Mouse (Mus musculus) limb, embryonic 13.5 days (tissue): Measurements from ENCODE around the gene Hmmr. TPM values are rescaled to one million over a fixed set of nuclear protein-coding genes. Genes with fewer than 3 reads are reported as not detected.
"Not testable (repeated sequence)": the region's sequence is repeated elsewhere in the genome, so short reads cannot be mapped to it uniquely, and the experiment has no call there.

Source experiments
- ATAC-seq: fragments of 200-750 bp; cut with Nextera tagmentation; 2 replicates; pipeline ENCODE4 v1.8.0; 2017; ENCODE audit warnings: low read depth, moderate number of reproducible peaks, moderate TSS enrichment; ENCODE audit not compliant: low FRiP score
- H3K27ac ChIP-seq: fragments of 300-500 bp; sonication (generic); 2 replicates; pipeline ENCODE4 v1.5.1; 2015; ENCODE audit warnings: inconsistent platforms, mild to moderate bottlenecking, moderate library complexity
- H3K27me3 ChIP-seq: fragments of 300-500 bp; sonication (generic); 2 replicates; pipeline ENCODE4 v1.6.1; 2015; ENCODE audit warnings: mild to moderate bottlenecking, inconsistent platforms
- H3K36me3 ChIP-seq: fragments of 300-500 bp; sonication (generic); 2 replicates; pipeline ENCODE4 v1.6.1; 2015; ENCODE audit warnings: inconsistent platforms, mild to moderate bottlenecking, moderate library complexity
- H3K4me1 ChIP-seq: fragments of 300-500 bp; sonication (generic); 2 replicates; pipeline ENCODE4 v1.6.1; 2015; ENCODE audit warnings: inconsistent platforms
- H3K4me2 ChIP-seq: fragments of 300-500 bp; sonication (generic); replicated peaks from 2 replicates; pipeline ENCODE4 v1.6.1; 2015; ENCODE audit warnings: inconsistent platforms, mild to moderate bottlenecking, moderate library complexity
- H3K4me3 ChIP-seq: fragments of 300-500 bp; sonication (generic); 2 replicates; pipeline ENCODE4 v1.5.1; 2015; ENCODE audit warnings: moderate library complexity, mild to moderate bottlenecking, inconsistent platforms
- H3K9ac ChIP-seq: fragments of 300-500 bp; sonication (generic); 2 replicates; pipeline ENCODE4 v1.6.1; 2015; ENCODE audit warnings: mild to moderate bottlenecking, inconsistent platforms
- H3K9me3 ChIP-seq: fragments of 300-500 bp; sonication (generic); 2 replicates; pipeline ENCODE4 v1.6.1; 2016; ENCODE audit warnings: inconsistent platforms
- WGBS: fragments of 180-500 bp; shearing (Covaris S2); methylation state at CpG from one replicate; pipeline ENCODE4 v1.1.7; 2015; 5-methylcytosine and 5-hydroxymethylcytosine counted together
- polyA plus RNA-seq: library from polyadenylated mRNA; unstranded; fragments of >200 nt; fragmentation: Nextera tagmentation; extraction: Ambion mirVana; gene quantifications from 2 replicates; pipeline ENCODE4 v1.2.1, GENCODE M21; 2015

The Hmmr gene
- polyA plus RNA-seq, 1 experiment from 2014 or later = 45.7 TPM

DNA sequence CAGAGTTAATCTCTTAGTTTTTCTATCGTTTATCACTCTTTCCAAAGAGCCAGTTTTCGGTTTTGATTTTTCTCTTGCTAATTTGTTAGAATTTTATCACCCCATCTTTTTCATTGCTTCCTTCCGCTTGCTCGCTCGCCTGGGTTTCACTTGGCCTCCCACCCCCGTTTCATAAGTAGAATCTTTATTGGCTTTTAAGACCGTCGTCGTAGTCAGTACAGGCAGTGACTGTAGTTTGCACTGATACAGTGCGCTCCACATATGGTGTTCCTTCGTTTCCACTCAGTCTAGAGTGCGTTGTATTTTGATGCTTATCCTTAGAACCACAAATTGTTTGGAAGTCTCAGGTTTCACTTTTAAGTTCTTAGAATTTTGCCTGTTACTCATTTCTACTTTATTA lies 13.1 kb upstream of the Hmmr start:
- Histone ChIP-seq H3K36me3 (peaks cover 13% of the 10 kb centered on the region), H3K27me3 (no peaks in the 10 kb centered on the region), H3K4me3 (no peak overlapping the region), H3K9ac (no peak overlapping the region), H3K27ac (no peak overlapping the region), H3K4me1 (no peaks in the 10 kb centered on the region), H3K9me3 (no peaks in the 10 kb centered on the region), H3K4me2 (no peak overlapping the region)
- ATAC-seq = no peak
- 65% methylated on average over 12 of the region's 12 CpGs for WGBS

DNA sequence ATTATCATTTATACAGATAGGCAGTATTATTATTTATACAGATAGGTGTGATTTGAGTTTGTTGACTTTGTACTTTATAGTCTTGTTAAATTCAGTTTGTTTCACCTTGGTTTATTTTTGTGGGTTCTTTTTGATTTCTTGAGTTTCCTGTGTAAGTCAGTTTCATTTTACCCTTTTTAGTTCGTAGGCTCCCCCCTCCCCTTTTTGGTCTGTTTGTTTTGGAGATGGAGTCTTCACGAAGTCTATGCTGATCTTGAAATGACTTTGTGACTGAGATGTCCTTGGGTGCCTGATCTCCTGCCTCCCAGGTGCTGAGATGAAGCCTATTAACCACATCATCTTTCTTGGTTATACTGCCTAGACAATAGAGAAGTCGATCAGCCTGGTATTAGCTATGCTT lies 11.1 kb upstream of the Hmmr start:
- ATAC-seq = no peak
- H3K4me1 ChIP-seq = no peaks in the 10 kb centered on the region
- H3K36me3 ChIP-seq = peaks cover 22% of the 10 kb centered on the region
- no peak overlapping the region for H3K4me3 ChIP-seq
- 87% methylated on average over 3 of the region's 3 CpGs for WGBS
- H3K27me3 ChIP-seq = no peaks in the 10 kb centered on the region
- H3K9ac ChIP-seq = no peak overlapping the region
- no peaks in the 10 kb centered on the region for H3K9me3 ChIP-seq
- H3K27ac ChIP-seq = no peak overlapping the region
- no peak overlapping the region for H3K4me2 ChIP-seq

DNA sequence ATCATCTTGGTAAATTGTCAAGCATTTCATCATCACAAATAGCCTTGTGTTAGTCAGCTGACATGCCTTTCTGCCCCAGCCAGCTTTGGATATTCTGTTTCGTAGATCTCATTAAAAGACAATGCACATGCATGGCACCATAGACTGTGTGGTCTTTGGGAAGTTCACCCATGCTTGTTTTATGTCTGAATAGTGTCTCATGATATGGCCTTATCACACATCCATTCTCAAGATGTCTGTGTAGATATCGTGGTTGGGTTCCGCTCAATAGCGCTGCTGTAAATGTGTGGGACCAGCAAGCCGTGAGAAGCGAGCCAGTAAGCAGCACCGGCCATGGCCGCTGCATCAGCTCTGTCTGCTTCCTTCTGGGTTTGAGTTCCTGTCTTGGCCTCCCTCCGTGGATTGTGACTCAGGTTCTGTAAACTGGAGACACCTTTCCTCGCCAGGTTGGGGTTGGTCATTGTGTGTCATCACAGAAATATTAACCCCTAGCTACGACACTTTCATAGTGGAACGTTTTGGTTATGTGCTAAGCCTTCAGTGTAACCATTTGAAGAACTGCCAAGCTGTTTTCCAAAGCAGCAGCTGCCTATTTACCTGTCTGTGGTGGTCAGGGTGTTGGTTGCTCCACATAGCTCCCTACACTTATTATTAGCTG lies 8.5 kb upstream of the Hmmr start:
- H3K4me2 ChIP-seq = no peak overlapping the region
- no peaks in the 10 kb centered on the region for H3K4me1 ChIP-seq
- 90% methylated on average over 12 of the region's 12 CpGs for WGBS
- peaks cover 43% of the 10 kb centered on the region for H3K36me3 ChIP-seq
- H3K9ac ChIP-seq = no peak overlapping the region
- H3K27me3 ChIP-seq = no peaks in the 10 kb centered on the region
- H3K4me3 ChIP-seq = no peak overlapping the region
- no peak for ATAC-seq
- H3K27ac ChIP-seq = no peak overlapping the region
- H3K9me3 ChIP-seq = no peaks in the 10 kb centered on the region

DNA sequence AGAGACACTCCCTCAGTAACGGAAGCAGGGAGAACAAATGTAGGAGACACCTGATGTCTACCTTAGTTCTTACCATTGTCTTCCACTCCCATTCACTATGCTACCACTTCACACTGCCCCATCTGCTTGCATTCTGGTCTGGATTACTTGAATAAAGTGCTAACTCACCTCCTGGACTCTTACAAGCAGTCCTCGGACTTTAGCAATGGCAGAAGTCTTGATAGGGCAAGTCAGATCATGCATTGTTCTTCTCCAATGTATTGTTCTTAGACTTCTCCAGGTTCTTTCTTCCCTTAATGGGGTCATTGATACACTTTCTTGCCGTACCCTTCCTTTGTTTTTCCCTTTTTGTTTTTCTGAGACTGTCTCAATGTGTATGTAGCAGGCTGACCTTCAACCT lies 4.1 kb upstream of the Hmmr start:
- no peak for ATAC-seq
- WGBS = 95% methylated on average over 3 of the region's 3 CpGs
- H3K4me2 ChIP-seq = no peak overlapping the region
- H3K27ac ChIP-seq = no peak overlapping the region
- peaks cover 48% of the 10 kb centered on the region for H3K36me3 ChIP-seq
- H3K27me3 ChIP-seq = no peaks in the 10 kb centered on the region
- H3K9ac ChIP-seq = no peak overlapping the region
- no peaks in the 10 kb centered on the region for H3K9me3 ChIP-seq
- H3K4me3 ChIP-seq = no peak overlapping the region
- H3K4me1 ChIP-seq = peaks cover 17% of the 10 kb centered on the region

DNA sequence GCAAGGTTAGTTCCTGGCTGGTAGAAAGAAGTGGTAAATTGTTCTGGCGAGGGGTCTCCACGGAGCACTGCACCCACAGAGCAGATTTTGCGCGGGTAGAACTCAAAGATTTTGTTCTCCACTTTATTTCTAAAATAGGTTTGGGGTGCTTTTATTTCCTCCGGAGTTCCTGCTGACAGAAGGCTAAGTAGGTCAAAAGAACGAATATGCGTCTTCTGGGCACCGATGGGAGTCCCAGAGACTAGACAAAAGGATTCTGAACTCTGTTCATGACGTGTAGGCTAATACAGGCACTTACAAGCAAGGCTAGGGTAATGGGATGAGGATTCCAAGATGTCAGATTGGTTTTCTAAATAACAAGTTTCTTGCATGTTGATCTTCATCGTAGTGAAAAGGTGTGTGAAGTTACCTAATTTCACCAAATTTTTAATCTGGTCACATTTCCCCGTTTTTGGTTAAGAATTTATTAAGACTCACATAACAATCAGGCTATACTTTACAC lies 1.1 kb upstream of the Hmmr start:
- ATAC-seq = no peak
- Histone ChIP-seq H3K9ac (peak overlapping the region; percentile 97), H3K9me3 (no peaks in the 10 kb centered on the region), H3K27ac (peak overlapping the region; percentile 88; the same call in 1 of the 2 replicates), H3K27me3 (no peaks in the 10 kb centered on the region), H3K4me3 (peak overlapping the region; percentile 95), H3K4me1 (peaks cover 30% of the 10 kb centered on the region), H3K4me2 (peak overlapping the region; percentile 84), H3K36me3 (peaks cover 26% of the 10 kb centered on the region)
- 4% methylated on average over 11 of the region's 11 CpGs for WGBS

DNA sequence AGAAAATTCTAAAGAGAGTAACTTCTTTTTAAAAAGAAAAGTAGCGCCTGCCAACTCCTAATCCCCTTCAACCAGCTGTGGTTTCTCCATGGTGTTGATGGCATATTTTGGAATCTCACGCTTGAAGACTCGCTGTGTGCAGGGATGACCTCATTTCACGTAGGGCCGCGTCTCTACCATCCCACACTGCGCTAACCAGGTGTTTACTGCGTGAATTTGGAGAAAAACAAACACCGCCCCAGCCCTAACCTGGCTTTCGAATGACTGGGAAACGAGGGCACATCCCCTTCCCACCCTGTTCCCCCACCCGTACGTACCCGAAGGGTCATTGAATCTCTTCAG lies 254 bp downstream of the Hmmr start:
- Histone ChIP-seq H3K9me3 (no peaks in the 10 kb centered on the region), H3K36me3 (peaks cover 25% of the 10 kb centered on the region), H3K4me1 (peaks cover 30% of the 10 kb centered on the region), H3K27ac (no peak overlapping the region), H3K4me2 (peak overlapping the region; percentile 85), H3K9ac (peak overlapping the region; percentile 72), H3K4me3 (peak overlapping the region; percentile 95), H3K27me3 (no peaks in the 10 kb centered on the region)
- WGBS = under 1% methylated on average over 14 of the region's 14 CpGs
- ATAC-seq = peak; percentile 21; the same call in 1 of the 2 replicates

DNA sequence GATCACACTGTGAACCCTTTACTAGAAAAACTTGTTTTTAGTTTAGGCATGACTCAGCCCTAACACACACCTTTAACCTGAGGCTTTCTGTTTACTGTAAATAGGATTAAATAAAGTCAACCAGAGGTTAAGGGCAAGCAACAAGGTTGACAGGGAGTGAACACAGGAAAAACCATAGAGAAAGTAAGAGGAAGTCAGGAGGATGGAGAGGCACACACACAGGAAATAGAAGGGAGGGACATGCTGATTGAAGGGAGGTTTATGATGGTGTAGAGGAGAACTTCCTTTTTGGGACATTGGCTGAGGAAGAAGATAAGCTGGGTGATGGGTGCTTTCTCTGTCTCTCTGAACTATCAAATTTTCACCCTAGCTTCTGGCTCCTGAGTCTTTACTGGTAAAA lies 14.9 kb downstream of the Hmmr start:
- Histone ChIP-seq H3K9me3 (no peaks in the 10 kb centered on the region), H3K4me2 (no peak overlapping the region), H3K27ac (no peak overlapping the region), H3K9ac (no peak overlapping the region), H3K4me1 (no peaks in the 10 kb centered on the region), H3K4me3 (no peak overlapping the region), H3K36me3 (peaks cover 86% of the 10 kb centered on the region), H3K27me3 (no peaks in the 10 kb centered on the region)
- no peak for ATAC-seq

DNA sequence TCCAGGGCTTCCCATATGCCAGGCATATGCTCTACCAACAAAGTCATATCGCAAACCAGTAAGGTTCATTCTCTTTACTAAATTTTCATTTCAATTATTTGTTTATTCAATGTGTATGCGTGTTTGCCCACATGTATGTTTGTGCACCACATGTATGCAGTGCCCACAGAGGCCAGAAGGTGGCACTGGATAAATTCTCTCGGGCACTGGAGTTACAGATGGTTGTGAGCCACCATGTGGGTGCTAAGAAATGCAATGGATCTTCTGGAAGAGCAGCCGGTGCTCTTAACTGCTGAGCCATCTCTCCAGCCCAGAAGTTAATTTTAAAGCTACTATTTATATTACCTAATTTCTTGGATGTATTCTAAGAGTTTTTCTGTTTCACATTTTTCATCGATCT lies 17.7 kb downstream of the Hmmr start:
- Histone ChIP-seq H3K4me1 (no peaks in the 10 kb centered on the region), H3K9ac (no peak overlapping the region), H3K27me3 (no peaks in the 10 kb centered on the region), H3K4me2 (no peak overlapping the region), H3K9me3 (no peaks in the 10 kb centered on the region), H3K4me3 (no peak overlapping the region), H3K36me3 (peaks cover 81% of the 10 kb centered on the region), H3K27ac (no peak overlapping the region)
- ATAC-seq = no peak
- whole genome bisulfite sequencing = 95% methylated on average over 5 of the region's 5 CpGs

DNA sequence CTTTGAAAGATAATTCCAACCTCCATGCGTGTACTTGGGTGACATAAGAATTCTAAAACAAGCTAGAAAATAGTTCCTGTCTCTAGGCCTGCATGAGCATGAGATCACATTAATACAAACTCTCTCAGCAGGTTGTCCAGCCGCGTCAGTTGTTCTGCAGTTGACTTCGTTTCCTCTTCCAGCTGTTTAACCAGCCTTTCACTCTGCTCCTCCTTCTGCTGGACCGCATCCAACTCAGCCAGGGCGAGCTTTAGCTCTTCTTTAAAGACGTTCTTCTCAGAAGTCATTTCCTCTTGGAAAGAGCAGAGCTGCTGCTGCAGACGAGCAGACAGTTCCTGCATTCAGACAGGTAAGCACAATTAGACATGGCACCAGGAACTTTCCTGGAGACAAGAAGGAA lies 19.4 kb downstream of the Hmmr start:
- Histone ChIP-seq H3K4me2 (no peak overlapping the region), H3K9me3 (no peaks in the 10 kb centered on the region), H3K36me3 (peaks cover 84% of the 10 kb centered on the region), H3K4me3 (no peak overlapping the region), H3K9ac (no peak overlapping the region), H3K4me1 (no peaks in the 10 kb centered on the region), H3K27me3 (no peaks in the 10 kb centered on the region), H3K27ac (no peak overlapping the region)
- WGBS = 83% methylated on average over 8 of the region's 8 CpGs
- ATAC-seq = no peak

DNA sequence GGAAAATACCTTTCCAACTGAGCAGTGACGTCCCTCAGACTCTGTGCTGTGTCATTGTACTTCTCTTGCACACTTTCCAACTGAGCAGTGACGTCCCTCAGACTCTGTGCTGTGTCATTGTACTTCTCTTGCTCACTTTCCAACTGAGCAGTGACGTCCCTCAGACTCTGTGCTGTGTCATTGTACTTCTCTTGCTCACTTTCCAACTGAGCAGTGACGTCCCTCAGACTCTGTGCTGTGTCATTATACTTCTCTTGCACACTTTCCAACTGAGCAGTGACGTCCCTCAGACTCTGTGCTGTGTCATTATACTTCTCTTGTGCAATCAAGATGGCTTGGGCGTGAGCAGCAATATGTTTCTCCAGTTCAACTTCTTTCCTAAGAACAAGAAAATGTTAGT lies 23.3 kb downstream of the Hmmr start:
- 90% methylated on average over 6 of the region's 6 CpGs for WGBS
- not testable (repeated sequence) for H3K4me1 ChIP-seq, H3K27me3 ChIP-seq, H3K9ac ChIP-seq, ATAC-seq, H3K27ac ChIP-seq, H3K4me2 ChIP-seq, H3K4me3 ChIP-seq, H3K9me3 ChIP-seq
- peaks cover 79% of the 10 kb centered on the region for H3K36me3 ChIP-seq

DNA sequence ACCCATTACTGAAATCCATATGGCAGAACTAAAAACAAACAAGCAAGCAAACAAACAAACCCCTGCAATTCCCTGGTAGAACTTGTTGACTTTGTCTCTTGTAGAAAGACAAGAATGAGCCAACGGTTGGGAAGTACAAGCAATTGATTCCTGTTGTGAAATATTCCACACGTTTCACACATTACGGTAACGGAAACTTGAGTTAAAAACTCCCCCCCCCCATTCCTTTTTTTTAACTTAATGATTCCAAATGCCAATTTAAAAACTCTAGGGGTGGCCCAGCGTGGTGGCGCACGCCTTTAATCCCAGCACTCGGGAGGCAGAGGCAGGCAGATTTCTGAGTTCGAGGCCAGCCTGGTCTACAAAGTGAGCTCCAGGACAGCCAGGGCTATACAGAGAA lies 38.1 kb downstream of the Hmmr start, which contains the start of gene Mat2b:
Gene Mat2b, minus strand, starts transcription at position 101 of the 400 bp plus-strand sequence.
- ATAC-seq = no peak
- Histone ChIP-seq H3K4me2 (peak within 1 kb of the TSS; percentile 81), H3K9me3 (no peaks in the 10 kb centered on the region), H3K27me3 (no peaks in the 10 kb centered on the region), H3K9ac (peak within 1 kb of the TSS; percentile 82), H3K4me3 (peak within 1 kb of the TSS; percentile 88), H3K4me1 (peaks cover 17% of the 10 kb centered on the region), H3K36me3 (peaks cover 6% of the 10 kb centered on the region), H3K27ac (peak within 1 kb of the TSS; percentile 98)
- WGBS = 74% methylated on average over 9 of the region's 9 CpGs

DNA sequence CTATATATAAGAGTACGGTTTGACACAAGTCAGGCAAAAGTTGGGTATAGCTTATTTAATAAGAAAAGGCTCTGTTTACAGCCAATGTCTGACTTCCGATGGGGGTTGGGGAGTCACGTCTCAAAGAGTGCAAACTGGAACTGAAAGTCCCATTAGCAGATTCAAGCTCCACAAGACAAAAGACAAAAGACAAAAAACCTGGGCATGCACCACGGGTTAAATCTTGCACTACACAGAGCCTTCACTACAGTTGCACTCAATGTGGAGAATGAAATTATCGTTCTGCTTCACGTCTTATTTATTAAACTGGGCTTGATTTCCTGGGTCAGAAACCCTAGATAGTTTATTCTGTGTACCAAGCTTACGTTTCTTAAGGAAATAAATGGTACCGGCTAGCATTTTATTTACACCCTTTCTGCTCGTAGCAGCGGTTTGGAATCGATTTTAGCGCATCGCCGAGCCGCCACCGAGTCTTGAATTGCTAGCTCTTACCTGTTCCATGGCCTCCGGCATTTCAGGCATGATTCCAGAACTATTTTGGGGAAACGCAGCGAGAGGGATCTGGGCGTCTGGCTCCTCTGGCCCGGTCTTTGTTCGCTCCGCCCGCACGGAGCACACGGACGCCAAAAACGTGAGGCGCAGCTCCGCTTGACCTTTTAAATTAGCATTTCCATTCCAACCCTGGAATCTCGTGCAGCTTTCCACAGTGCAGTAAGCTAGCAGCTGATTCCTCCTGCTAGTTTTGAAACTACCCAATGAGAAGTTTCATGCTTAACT lies 38.7 kb downstream of the Hmmr start:
- peak; percentile 62 for ATAC-seq
- no peaks in the 10 kb centered on the region for H3K27me3 ChIP-seq

More for the DNA sequence above, 38.7 kb downstream of the Hmmr start:
- Histone ChIP-seq H3K9me3 (no peaks in the 10 kb centered on the region), H3K4me3 (peak overlapping the region; percentile 88), H3K9ac (peak overlapping the region; percentile 82), H3K4me2 (peak overlapping the region; percentile 81), H3K27ac (peak overlapping the region; percentile 98), H3K36me3 (no peaks in the 10 kb centered on the region), H3K4me1 (peaks cover 23% of the 10 kb centered on the region)
- WGBS = under 1% methylated on average over 31 of the region's 31 CpGs
